Mouse (Mus musculus): ENCODE data around the gene Znrf4.

Znrf4 gene

DNA sequence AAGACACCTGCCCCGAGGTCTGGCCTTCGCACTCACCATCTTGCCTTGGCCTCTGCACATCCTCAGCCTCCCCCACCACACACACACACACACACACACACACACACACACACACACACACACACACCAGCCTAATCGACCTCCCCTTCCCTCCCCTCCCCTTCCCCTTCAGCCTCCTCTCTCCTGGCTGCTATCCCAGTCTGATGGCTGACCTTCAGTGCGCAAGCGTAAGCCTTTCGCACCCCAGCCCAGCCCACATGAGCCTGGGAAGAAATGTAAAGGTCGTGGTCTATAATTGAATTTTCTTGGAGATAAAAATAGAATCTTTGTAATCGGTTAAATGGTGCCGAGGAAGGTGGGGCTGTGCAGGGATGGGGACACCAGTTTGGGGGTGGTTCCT, 27.1 kb downstream of the Znrf4 start:
- CTCF ChIA-PET, result interaction anchor here in 1 of 4 experiments (0.6 kb wide), 1 partner anchor 158 kb away, joined by 3 read pairs; no protein-coding TSS in a partner anchor
- POLR2A ChIA-PET, result no interaction called here

GRCm38 (mm10) chr17:56482671-56483070, 29.6 kb downstream of the Znrf4 start:
- POLR2A ChIA-PET, result interaction anchor here in 2 of 4 experiments (0.6 to 1.6 kb wide), 2 partner anchors 12 to 14 kb away, joined by 3 to 4 read pairs; no protein-coding TSS in a partner anchor
- CTCF ChIA-PET, result interaction anchor here in 2 of 4 experiments (0.6 to 1.5 kb wide), 3 partner anchors 20 to 251 kb away, joined by 3 to 4 read pairs (median 4); no protein-coding TSS in a partner anchor

DNA sequence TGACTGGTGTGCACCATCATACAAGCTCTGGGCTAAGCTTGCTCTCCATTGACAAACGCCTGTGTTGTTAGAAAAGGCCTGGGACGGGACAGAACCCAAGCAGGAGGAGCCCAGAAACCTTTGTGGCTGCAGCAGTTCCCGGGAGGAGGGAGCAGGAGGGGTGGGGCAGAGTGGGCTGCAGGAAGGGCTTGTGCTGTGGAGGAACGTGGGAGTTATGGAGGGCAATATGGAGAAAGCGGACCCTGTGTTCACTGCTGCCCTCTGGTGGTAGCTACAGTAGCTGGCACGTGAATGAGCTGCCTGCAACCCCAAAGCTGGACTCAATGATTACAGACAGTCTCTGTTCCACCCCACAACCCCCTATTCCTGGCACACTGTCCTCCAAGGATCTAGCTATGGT, 32.9 kb downstream of the Znrf4 start:
- ChIA-PET POLR2A (interaction anchor here in 3 of 4 experiments (0.6 to 3.2 kb wide), 20 partner anchors 8 to 194 kb away, joined by 3 to 38 read pairs (median 4); partner anchors contain the start of genes Lonp1 (in 1 of the 3), Ranbp3 (in 1 of the 3) and Znrf4 (in 1 of the 3)), CTCF (interaction anchor here (0.5 to 3.7 kb wide), 52 partner anchors 8 to 238 kb away, joined by 3 to 24 read pairs (median 5); partner anchors contain the start of genes Catsperd (in 1 of the 4), Gm20219 (in 1 of the 4), Kdm4b (in 1 of the 4) and Plin3 (in 1 of the 4))

- ChIA-PET POLR2A (interaction anchor here in 2 of 4 experiments (0.5 to 3.2 kb wide), 10 partner anchors 9 to 1687 kb away, joined by 3 to 38 read pairs (median 3); partner anchors contain the start of gene Ranbp3 (in 1 of the 2)), CTCF (interaction anchor here in 2 of 4 experiments (0.9 to 3.7 kb wide), 12 partner anchors 9 to 127 kb away, joined by 3 to 24 read pairs (median 12); partner anchors contain the start of gene Gm20219 (in 1 of the 2))
Measured at GRCm38 (mm10) chr17:56478191-56478611, 34.0 kb downstream of the Znrf4 start.

GRCm38 (mm10) chr17:56477191-56477818, 34.9 kb downstream of the Znrf4 start:
- ChIA-PET POLR2A (interaction anchor here in 2 of 4 experiments (0.8 to 3.2 kb wide), 8 partner anchors 8 to 196 kb away, joined by 3 to 38 read pairs (median 8); partner anchors contain the start of gene Ranbp3 (in 1 of the 2)), CTCF (interaction anchor here in 3 of 4 experiments (0.8 to 3.7 kb wide), 8 partner anchors 9 to 127 kb away, joined by 3 to 24 read pairs (median 10); partner anchors contain the start of gene Gm20219 (in 1 of the 3))

DNA sequence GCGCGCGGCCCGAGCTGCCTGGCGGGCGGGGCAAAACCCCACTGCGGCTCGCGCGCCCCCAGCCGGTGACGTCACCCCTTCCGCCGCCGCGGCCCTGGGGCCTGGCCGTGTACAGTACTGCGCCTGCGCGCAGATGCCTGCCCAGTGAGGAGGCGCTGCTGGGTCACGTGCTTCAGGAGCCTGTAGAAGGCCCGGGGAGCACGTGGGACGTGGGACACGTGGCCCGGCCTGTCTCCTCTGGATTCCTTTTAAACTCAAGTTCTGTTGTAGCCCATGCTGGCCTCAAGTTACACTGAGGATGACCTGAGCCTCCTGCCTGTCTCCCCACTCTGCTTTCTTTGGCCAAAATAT, 35.9 kb downstream of the Znrf4 start, which contains the start of gene Ptprs:
Gene Ptprs (minus strand): TSS at position 82 of the 351 bp plus-strand sequence.
- ChIA-PET POLR2A (interaction anchor here in 3 of 4 experiments (0.6 to 7.9 kb wide), 18 partner anchors 11 to 249 kb away, joined by 3 to 154 read pairs (median 4); partner anchors contain the start of genes Ranbp3 (in 1 of the 3), Safb (in 1 of the 3) and Safb2 (in 1 of the 3)), CTCF (interaction anchor here in 3 of 4 experiments (0.6 to 2.0 kb wide), 7 partner anchors 11 to 306 kb away, joined by 3 to 8 read pairs (median 4); no protein-coding TSS in a partner anchor)

DNA sequence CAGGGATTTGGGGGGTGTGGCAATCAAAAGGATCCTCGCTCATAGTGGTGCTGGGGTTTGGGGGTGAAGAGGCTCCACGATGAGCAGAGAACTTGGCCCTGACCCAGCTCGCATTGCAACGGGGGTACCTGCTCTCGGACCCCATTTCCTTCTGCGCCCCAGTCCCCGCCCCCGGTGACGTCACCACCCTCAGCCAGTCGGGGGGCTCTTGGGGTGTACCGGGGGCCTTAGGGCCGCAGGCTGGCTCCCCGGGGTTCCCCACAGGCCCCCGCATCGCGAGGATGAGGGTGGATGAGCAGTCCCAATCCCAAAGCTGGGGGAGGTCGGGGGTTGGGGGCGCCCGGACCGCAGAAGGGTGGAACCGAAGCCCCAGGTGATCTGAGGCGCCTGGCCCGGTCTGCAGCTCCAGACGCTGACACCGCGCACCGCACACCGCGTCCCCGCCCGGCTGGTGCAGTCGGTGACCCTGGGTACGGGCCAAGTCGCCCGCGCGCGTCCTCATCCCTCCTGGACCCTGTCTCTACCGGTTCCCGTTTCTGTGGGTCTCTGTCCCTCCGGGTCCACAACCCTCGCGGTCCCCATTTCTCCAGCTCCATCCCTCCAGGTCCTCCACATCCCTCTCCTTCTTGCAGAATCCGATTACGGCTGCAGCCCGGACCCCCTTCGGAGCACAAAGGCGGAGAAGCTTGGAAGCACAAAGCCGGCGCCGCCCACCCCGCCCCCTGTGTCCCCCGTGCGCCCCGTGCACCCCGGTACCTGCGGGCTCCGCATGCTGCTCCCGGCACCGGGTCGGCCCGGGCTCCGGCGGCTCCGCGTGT, 36.4 kb downstream of the Znrf4 start:
- ChIA-PET POLR2A (interaction anchor here in 3 of 4 experiments (0.6 to 7.9 kb wide), 19 partner anchors 11 to 250 kb away, joined by 3 to 154 read pairs (median 4); partner anchors contain the start of genes Ranbp3 (in 1 of the 3), Safb (in 1 of the 3) and Safb2 (in 1 of the 3)), CTCF (interaction anchor here in 3 of 4 experiments (0.6 to 2.0 kb wide), 8 partner anchors 11 to 306 kb away, joined by 3 to 8 read pairs (median 4); no protein-coding TSS in a partner anchor)

DNA sequence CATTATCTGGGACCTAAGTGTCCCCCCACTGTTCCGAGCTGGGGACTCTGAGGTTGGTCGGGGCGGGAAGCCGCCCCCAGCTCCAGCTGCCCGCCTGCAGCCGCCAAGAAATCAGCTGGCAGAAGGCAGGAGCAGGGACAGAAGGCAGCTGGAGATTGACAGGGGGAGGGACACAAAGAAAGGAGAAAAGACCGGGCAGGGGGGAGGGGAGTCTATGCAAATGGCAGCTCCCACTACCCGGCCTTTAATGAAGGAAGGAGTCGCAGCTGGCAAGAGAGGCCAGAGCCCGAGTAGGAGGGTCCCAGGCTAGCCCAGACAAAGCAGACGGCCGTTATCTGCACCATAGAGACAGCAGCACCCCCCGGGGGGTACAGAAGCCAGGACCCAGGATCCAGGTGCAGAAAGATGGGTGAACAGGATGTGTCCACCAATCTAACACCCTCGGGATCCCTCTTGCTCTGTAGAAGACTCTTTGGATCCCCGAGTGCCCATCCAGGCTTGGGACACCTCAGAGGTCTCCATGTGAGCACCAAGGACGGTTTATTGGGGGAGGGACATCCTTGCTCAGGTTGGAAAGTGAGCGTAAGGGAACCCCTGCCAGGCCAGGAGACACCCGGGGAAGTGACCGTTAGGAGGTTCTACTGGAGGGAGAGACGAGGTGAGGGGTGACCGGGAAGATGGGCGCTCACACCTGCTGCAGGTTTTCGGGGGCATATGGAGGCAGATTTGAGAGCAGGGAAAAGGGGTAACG, 37.2 kb downstream of the Znrf4 start:
- ChIA-PET POLR2A (interaction anchor here in 3 of 4 experiments (0.6 to 7.9 kb wide), 22 partner anchors 11 to 242 kb away, joined by 3 to 154 read pairs (median 4); partner anchors contain the start of genes Ranbp3 (in 2 of the 3), Kdm4b (in 1 of the 3), Safb (in 1 of the 3) and Safb2 (in 1 of the 3)), CTCF (interaction anchor here in 3 of 4 experiments (0.6 to 2.0 kb wide), 4 partner anchors 13 to 102 kb away, joined by 3 to 8 read pairs (median 6); no protein-coding TSS in a partner anchor)

DNA sequence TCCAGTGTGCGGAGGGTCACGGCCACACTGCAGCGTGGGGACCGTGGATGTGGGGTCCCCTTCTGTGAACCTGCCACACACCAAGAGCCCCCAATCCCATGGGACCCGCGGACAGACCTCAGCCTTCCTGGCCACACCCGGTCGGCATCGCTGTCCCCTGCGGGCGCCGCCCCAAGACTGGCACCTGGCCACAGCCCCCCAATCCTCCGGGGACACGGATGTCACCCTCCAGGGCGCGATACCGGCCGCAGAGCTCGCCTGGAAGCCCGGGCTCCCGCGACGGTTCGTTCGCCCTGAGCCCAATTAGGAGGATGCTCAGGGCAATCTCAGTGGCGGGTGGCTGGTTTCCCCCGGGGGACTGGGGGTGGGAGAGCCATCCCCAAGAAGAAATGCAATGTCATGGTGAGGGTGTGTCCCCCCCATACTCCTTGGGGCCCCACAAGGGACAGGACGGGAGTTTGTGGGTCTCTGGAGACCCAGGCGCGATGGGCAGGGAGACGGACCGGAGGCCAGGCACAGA, 37.9 kb downstream of the Znrf4 start:
- ChIA-PET CTCF (interaction anchor here in 3 of 4 experiments (0.6 to 2.0 kb wide), 4 partner anchors 13 to 101 kb away, joined by 3 to 8 read pairs (median 6); no protein-coding TSS in a partner anchor), POLR2A (interaction anchor here in 3 of 4 experiments (0.6 to 7.9 kb wide), 15 partner anchors 10 to 242 kb away, joined by 3 to 154 read pairs (median 4); partner anchors contain the start of genes Ranbp3 (in 2 of the 3) and Kdm4b (in 1 of the 3))

- POLR2A ChIA-PET, result interaction anchor here in 3 of 4 experiments (0.7 to 7.9 kb wide), 11 partner anchors 9 to 184 kb away, joined by 3 to 154 read pairs (median 4); no protein-coding TSS in a partner anchor
- CTCF ChIA-PET, result interaction anchor here in 3 of 4 experiments (0.7 to 4.2 kb wide), 3 partner anchors 8 to 37 kb away, joined by 3 to 17 read pairs (median 3); no protein-coding TSS in a partner anchor
Measured at GRCm38 (mm10) chr17:56473611-56473905, 38.7 kb downstream of the Znrf4 start.

DNA sequence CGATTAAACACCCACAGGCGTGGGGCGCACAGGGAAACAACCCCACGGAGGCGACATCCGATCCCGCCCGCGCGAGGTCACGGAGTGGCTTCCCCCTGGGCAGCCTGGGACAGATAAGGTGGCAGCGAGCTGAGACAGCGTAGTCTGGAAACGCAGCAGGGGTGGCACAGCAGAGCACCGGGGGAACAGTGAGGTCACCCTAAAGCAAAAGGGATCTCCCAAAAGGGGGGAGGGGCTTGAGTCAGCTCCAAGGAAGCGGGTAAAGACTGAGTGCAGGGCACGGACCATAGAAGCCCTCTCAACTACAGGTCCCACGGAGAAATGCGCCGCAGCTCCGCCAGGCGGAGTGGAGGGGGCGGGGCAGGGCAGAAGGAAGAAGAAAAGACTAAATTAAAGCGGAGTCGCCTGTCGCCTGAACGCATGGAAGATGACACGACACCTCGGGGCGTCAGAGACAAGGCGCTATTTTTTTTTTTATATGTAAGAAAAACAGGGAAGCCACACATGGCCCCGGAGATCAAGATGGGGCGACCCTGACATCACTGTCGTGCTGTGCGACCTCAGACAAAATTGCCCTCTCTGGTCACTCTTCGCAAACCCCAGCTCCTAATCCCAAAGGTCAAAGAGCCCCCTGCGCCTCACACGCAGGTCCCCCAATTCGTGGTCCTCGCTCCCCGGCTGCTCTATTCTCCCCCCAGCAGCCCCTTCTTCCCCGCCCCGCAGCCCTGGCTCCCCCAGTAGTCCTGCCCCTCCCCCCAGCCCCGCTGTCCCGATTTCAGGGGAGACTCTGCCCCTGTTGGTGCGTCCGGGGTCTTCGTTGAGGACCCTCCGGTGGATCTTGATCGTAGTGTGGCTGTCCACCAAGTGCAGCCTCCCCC, 39.3 kb downstream of the Znrf4 start:
- POLR2A ChIA-PET, result interaction anchor here in 3 of 4 experiments (0.6 to 7.9 kb wide), 33 partner anchors 9 to 559 kb away, joined by 3 to 154 read pairs (median 4); partner anchors contain the start of genes Kdm4b (in 2 of the 3), Hdgfl2 (in 1 of the 3), Khsrp (in 1 of the 3) and Lonp1 (in 1 of the 3)
- CTCF ChIA-PET, result interaction anchor here in 3 of 4 experiments (0.7 to 4.2 kb wide), 6 partner anchors 8 to 218 kb away, joined by 3 to 17 read pairs (median 4); no protein-coding TSS in a partner anchor

DNA sequence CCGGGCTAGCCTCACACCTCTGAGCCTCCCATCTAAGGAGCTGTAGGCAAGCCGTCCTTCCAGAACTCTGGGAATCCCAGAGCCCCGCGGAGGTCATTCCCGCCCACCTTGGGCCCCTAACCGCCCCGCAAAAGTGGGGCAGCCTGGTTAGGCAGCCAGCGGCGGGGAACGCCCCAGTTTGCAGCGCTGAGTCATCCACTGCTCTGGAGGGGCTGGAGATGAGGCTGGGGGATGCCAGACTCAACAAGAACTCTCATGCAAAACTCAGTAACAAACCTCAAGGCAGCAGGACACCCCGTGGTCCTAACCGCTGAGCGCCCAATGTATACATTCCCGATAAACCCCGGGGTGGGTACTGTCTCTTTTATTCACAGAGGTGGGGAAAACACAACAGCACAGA, 40.1 kb downstream of the Znrf4 start:
- CTCF ChIA-PET, result interaction anchor here in 2 of 4 experiments (0.7 to 4.2 kb wide), 4 partner anchors 10 to 471 kb away, joined by 3 to 17 read pairs (median 9); no protein-coding TSS in a partner anchor
- POLR2A ChIA-PET, result interaction anchor here in 3 of 4 experiments (0.6 to 7.9 kb wide), 29 partner anchors 10 to 433 kb away, joined by 3 to 154 read pairs (median 5); partner anchors contain the start of genes Kdm4b (in 2 of the 3), Hdgfl2 (in 1 of the 3), Lonp1 (in 1 of the 3) and Ranbp3 (in 1 of the 3)

GRCm38 (mm10) chr17:56471136-56471535, 41.1 kb downstream of the Znrf4 start:
- POLR2A ChIA-PET, result interaction anchor here in 3 of 4 experiments (0.7 to 7.9 kb wide), 37 partner anchors 8 to 390 kb away, joined by 3 to 154 read pairs (median 5); partner anchors contain the start of genes Kdm4b (in 2 of the 3), Uhrf1 (in 2 of the 3), Arrdc5 (in 1 of the 3) and Catsperd (in 1 of the 3)
- CTCF ChIA-PET, result interaction anchor here in 3 of 4 experiments (0.6 to 4.2 kb wide), 9 partner anchors 8 to 864 kb away, joined by 3 to 17 read pairs (median 6); no protein-coding TSS in a partner anchor

DNA sequence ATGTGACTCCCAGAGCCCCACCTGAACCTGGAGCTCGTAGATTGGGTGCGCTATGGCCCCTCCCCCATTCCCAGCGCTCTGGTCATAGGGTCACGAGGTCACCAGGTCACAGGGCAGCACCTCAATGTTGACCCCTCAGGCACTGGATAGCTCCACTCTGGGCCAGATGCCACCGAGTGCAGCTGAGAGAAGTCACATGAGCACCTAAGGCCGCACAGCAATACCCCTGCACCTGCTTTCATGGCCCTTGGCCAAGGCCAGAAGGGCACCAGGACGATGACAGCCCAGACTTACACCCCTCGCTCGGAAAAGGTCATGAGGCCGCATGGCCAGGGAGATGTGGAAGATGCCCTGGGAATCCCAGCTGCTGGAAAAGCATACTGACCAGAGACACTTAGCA, 41.7 kb downstream of the Znrf4 start:
- ChIA-PET POLR2A (interaction anchor here in 3 of 4 experiments (0.7 to 7.9 kb wide), 55 partner anchors 8 to 527 kb away, joined by 3 to 154 read pairs (median 4); partner anchors contain the start of genes Catsperd (in 2 of the 3), Uhrf1 (in 2 of the 3), Alkbh7 (in 1 of the 3) and Arrdc5 (in 1 of the 3)), CTCF (interaction anchor here in 3 of 4 experiments (0.6 to 4.2 kb wide), 12 partner anchors 8 to 566 kb away, joined by 3 to 17 read pairs (median 6); no protein-coding TSS in a partner anchor)

Data from embryonic stem cell, embryonic (primary cell).